ENCODE assay signal across 9 mouse cellular contexts in the genomic region with DNA sequence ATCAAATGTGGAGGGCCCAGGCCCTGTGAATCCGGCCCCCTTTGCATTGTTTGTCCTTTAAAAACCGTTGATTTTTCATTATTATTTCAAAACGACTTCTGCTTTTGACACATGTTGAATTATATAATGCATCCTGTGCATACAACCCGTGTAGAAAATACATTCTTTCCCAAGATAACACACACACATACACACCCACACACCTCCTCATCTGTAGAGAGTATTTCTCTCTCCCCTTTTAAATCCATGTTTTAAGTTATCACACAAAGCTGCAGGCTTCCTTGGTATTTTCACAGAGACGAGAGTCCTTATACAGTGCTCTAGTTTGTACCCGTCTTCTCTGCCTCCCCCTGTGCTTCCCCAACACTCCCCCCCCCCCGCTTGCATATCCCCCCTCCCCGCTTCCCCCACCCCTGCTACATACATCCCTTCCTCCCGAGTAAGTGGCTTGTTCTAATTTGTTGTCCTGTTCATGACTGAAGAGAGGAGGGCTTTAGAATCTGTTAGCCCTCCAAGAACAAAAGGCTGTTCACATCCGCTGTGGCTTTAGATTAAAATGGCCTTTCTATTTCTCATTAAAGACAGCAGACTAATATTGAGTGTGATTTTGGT.
DNase-seq lines count a peak whose midpoint lies in the region; ATAC-seq lines count a peak whose summit lies in the region.
"Had no signal": no experiment of that assay in that cellular context is flagged by ENCODE, and none has a peak within 500 bp of the region (broad histone marks: within the 10 kb centered on the region; RNA-seq: fewer than 3 reads in every experiment).

No protein-coding gene starts in this region.

- peak overlapping the region; percentile 94 for H3K27ac ChIP-seq in kidney, embryonic 16.5 days (ENCODE audit: low read length)
- peak overlapping the region; percentile 84 for H3K27ac ChIP-seq in forebrain, embryonic 10.5 days
- peak overlapping the region; percentile 93 for H3K27ac ChIP-seq in hindbrain, embryonic 14.5 days
- H3K27ac ChIP-seq in midbrain, embryonic 15.5 days = peak overlapping the region; percentile 78

- peak overlapping the region; percentile 31 for H3K4me2 ChIP-seq in kidney, embryonic 16.5 days (replicated peaks; ENCODE audit: low read depth, low read length)
- peak overlapping the region; percentile 28 for H3K4me2 ChIP-seq in hindbrain, embryonic 14.5 days (replicated peaks)
- H3K4me2 ChIP-seq in midbrain, embryonic 15.5 days = peak overlapping the region; percentile 24; the same call in 1 of the 2 replicates

- no peaks in the 10 kb centered on the region; the same call in 1 of the 2 replicates for H3K9me3 ChIP-seq in kidney, embryonic 16.5 days (ENCODE audit: low read length)
- no peaks in the 10 kb centered on the region for H3K9me3 ChIP-seq in forebrain, embryonic 10.5 days
- H3K9me3 ChIP-seq in hindbrain, embryonic 14.5 days (ENCODE audit: control insufficient read depth, low read length) = no peaks in the 10 kb centered on the region
- no peaks in the 10 kb centered on the region for H3K9me3 ChIP-seq in midbrain, embryonic 15.5 days

- 41% methylated on average over 9 of the region's 10 CpGs for WGBS in kidney, embryonic 16.5 days
- WGBS in forebrain, embryonic 10.5 days = 42% methylated on average over 10 of the region's 10 CpGs
- 24% methylated on average over 10 of the region's 10 CpGs for WGBS in hindbrain, embryonic 14.5 days
- 35% methylated on average over 10 of the region's 10 CpGs for WGBS in midbrain, embryonic 15.5 days

- no peaks in the 10 kb centered on the region for H3K27me3 ChIP-seq in kidney, embryonic 16.5 days (ENCODE audit: insufficient read depth, low read length)
- no peaks in the 10 kb centered on the region for H3K27me3 ChIP-seq in forebrain, embryonic 10.5 days (ENCODE audit: poor library complexity, severe bottlenecking)
- H3K27me3 ChIP-seq in hindbrain, embryonic 14.5 days (ENCODE audit: control insufficient read depth, insufficient read depth, low read length) = no peaks in the 10 kb centered on the region
- H3K27me3 ChIP-seq in midbrain, embryonic 15.5 days (replicated peaks) = no peaks in the 10 kb centered on the region

- H3K36me3 ChIP-seq in kidney, embryonic 16.5 days (ENCODE audit: insufficient read depth, low read length) = no peaks in the 10 kb centered on the region
- H3K36me3 ChIP-seq in forebrain, embryonic 10.5 days (replicated peaks) = no peaks in the 10 kb centered on the region
- no peaks in the 10 kb centered on the region for H3K36me3 ChIP-seq in hindbrain, embryonic 14.5 days (replicated peaks; ENCODE audit: control insufficient read depth, insufficient read depth)
- H3K36me3 ChIP-seq in midbrain, embryonic 15.5 days (replicated peaks) = no peaks in the 10 kb centered on the region

- peak overlapping the region; percentile 51 for H3K9ac ChIP-seq in kidney, embryonic 16.5 days (replicated peaks; ENCODE audit: low read length)
- H3K9ac ChIP-seq in hindbrain, embryonic 14.5 days = peak overlapping the region; percentile 52
- peak overlapping the region; percentile 16; the same call in 1 of the 2 replicates for H3K9ac ChIP-seq in midbrain, embryonic 15.5 days

- peaks cover 30% of the 10 kb centered on the region for H3K4me1 ChIP-seq in kidney, embryonic 16.5 days (ENCODE audit: insufficient read depth, low read length)
- peaks cover 32% of the 10 kb centered on the region for H3K4me1 ChIP-seq in forebrain, embryonic 10.5 days
- H3K4me1 ChIP-seq in hindbrain, embryonic 14.5 days (replicated peaks; ENCODE audit: control insufficient read depth, insufficient read depth, low read length) = peaks cover 27% of the 10 kb centered on the region
- H3K4me1 ChIP-seq in midbrain, embryonic 15.5 days = peaks cover 18% of the 10 kb centered on the region

- peak; percentile 29 for ATAC-seq in kidney, embryonic 16.5 days (ENCODE audit: low FRiP score, low TSS enrichment)
- ATAC-seq in hindbrain, embryonic 14.5 days (ENCODE audit: low FRiP score) = peak; percentile 52; the same call in 1 of the 2 replicates
- peak; percentile 33; the same call in 1 of the 2 replicates for ATAC-seq in midbrain, embryonic 15.5 days (replicated peaks)

- H3K4me3 ChIP-seq in kidney, embryonic 16.5 days (ENCODE audit: low read length) = no peak overlapping the region
- H3K4me3 ChIP-seq in forebrain, embryonic 10.5 days = peak overlapping the region; percentile 32; the same call in 1 of the 2 replicates
- H3K4me3 ChIP-seq in hindbrain, embryonic 14.5 days (replicated peaks; ENCODE audit: low read length) = no peak overlapping the region
- H3K4me3 ChIP-seq in midbrain, embryonic 15.5 days = no peak overlapping the region

- DNase-seq in kidney, adult 8-10 months = no peak
- no peak for DNase-seq in forebrain, embryonic 10.5 days (ENCODE audit: extremely low spot score, low spot score)
- DNase-seq in hindbrain, embryonic 14.5 days (ENCODE audit: low spot score) = no peak
- DNase-seq in adrenal gland, adult 8-10 months = no peak
- DNase-seq in cerebellum, adult 11 months = no peak
- DNase-seq in urinary bladder, postnatal 25 days (ENCODE audit: low spot score) = no peak
- DNase-seq: thymus, adult 2 months had no signal
